In the genomic region with DNA sequence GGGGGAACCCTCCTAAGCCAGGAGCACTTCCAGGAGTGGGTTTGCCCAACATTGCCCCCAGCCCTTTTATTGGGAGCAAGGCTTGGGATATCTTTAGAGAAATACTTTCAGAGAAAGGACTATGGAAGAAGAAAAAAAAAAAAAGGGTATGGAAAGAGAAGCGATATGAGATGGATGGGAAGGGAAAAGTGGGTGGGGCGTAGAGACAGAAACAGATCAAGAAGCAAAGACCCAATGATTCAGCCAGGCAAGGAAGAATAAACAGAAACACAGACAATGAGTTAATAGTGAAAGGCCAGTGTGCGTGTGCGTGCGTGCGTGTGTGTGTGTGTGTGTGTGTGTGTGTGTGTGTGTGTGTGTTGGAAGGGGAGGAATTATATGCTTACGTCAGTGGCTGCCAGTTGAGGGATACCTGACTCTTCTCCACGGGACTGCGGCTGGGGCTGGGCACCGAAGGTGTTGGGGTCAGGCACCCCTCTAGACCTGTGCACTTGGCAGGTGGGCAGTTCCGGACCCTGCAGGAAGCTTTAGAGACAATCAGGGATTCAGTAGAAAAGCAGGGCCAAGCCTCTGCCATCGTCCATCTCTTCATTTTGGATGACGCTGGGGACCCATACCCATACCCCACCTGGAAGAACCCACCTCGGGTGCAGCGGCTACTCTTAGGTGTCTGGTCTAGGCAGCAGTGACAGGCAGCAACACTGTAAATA, we compare ENCODE assay signal across 11 mouse cellular contexts. TPM values are rescaled to one million over a fixed set of nuclear protein-coding genes. Genes with fewer than 3 reads are reported as not detected.
DNase-seq lines count a peak whose midpoint lies in the region; ATAC-seq and TF ChIP-seq lines count a peak whose summit lies in the region.
"Had no signal": no experiment of that assay in that cellular context is flagged by ENCODE, and none has a peak within 500 bp of the region (broad histone marks: within the 10 kb centered on the region; RNA-seq: fewer than 3 reads in every experiment).

No protein-coding gene starts in this region.

- TF ChIP-seq CTCF in heart, postnatal 0 days (IDR thresholded peaks at IDR 0.05; ENCODE audit: low read depth): no peak
- TF ChIP-seq CTCF in thymus, adult 2 months (IDR thresholded peaks at IDR 0.05; ENCODE audit: borderline replicate concordance, control insufficient read depth, extremely low read depth, insufficient read depth, low read length, poor library complexity): no peak

- H3K36me3 ChIP-seq in heart, embryonic 11.5 days (ENCODE audit: control insufficient read depth, insufficient read depth, low read length): no peaks in the 10 kb centered on the region
- no peaks in the 10 kb centered on the region for H3K36me3 ChIP-seq in megakaryocyte, embryonic 14.5 days (replicated peaks; ENCODE audit: low read length)
- H3K36me3 ChIP-seq in heart, postnatal 0 days (replicated peaks; ENCODE audit: control insufficient read depth, insufficient read depth, low read length): no peaks in the 10 kb centered on the region
- no peaks in the 10 kb centered on the region for H3K36me3 ChIP-seq in stomach, embryonic 15.5 days
- no peaks in the 10 kb centered on the region for H3K36me3 ChIP-seq in thymus, adult 2 months (ENCODE audit: control insufficient read depth, insufficient read depth, low read length)

- 0 out of 2 replicates have a peak overlapping the region, but pooled peaks have one; percentile 28 for H3K9ac ChIP-seq in heart, embryonic 11.5 days (ENCODE audit: low read depth, low read length)
- H3K9ac ChIP-seq in heart, postnatal 0 days (replicated peaks; ENCODE audit: low read depth, low read length): no peak overlapping the region
- no peak overlapping the region for H3K9ac ChIP-seq in stomach, embryonic 15.5 days

- peak overlapping the region; percentile 86 for H3K4me2 ChIP-seq in heart, embryonic 11.5 days
- H3K4me2 ChIP-seq in heart, postnatal 0 days (ENCODE audit: low read depth, low read length): peak overlapping the region; percentile 76; the same call in 1 of the 2 replicates
- H3K4me2 ChIP-seq in stomach, embryonic 15.5 days: peak overlapping the region; percentile 89

- intact Hi-C loops in heart, postnatal 25 days (cut with DNase I): loop anchor here (5.0 kb wide), 3 partner anchors 67 to 352 kb away; a partner anchor contains a TSS

- WGBS in heart, embryonic 11.5 days (ENCODE audit: insufficient replicate concordance): 51% methylated on average over 15 of the region's 15 CpGs
- WGBS in heart, postnatal 0 days: 49% methylated on average over 15 of the region's 15 CpGs
- 41% methylated on average over 15 of the region's 15 CpGs for WGBS in stomach, embryonic 15.5 days
- 61% methylated on average over 15 of the region's 15 CpGs for WGBS in thymus, adult 2 months

- no peaks in the 10 kb centered on the region for H3K9me3 ChIP-seq in heart, embryonic 11.5 days (replicated peaks; ENCODE audit: control insufficient read depth, low read length)
- H3K9me3 ChIP-seq in megakaryocyte, embryonic 14.5 days: no peaks in the 10 kb centered on the region
- H3K9me3 ChIP-seq in heart, postnatal 0 days (replicated peaks; ENCODE audit: control insufficient read depth, low read length): no peaks in the 10 kb centered on the region
- H3K9me3 ChIP-seq in stomach, embryonic 15.5 days: no peaks in the 10 kb centered on the region

- no peak for TF ChIP-seq EP300 in heart, postnatal 0 days (IDR thresholded peaks at IDR 0.05; ENCODE audit: low read depth)

- peaks cover 84% of the 10 kb centered on the region for H3K27me3 ChIP-seq in heart, embryonic 11.5 days (ENCODE audit: control insufficient read depth, insufficient read depth, low read length)
- H3K27me3 ChIP-seq in megakaryocyte, embryonic 14.5 days (replicated peaks): peaks cover 91% of the 10 kb centered on the region
- peaks cover 93% of the 10 kb centered on the region for H3K27me3 ChIP-seq in heart, postnatal 0 days (ENCODE audit: control insufficient read depth, insufficient read depth, low read length)
- peaks cover 38% of the 10 kb centered on the region for H3K27me3 ChIP-seq in stomach, embryonic 15.5 days (replicated peaks)
- H3K27me3 ChIP-seq in thymus, adult 2 months (ENCODE audit: control insufficient read depth, insufficient read depth, low read length): peaks cover 43% of the 10 kb centered on the region

- no peak for TF ChIP-seq POLR2A in thymus, adult 2 months (IDR thresholded peaks at IDR 0.05; ENCODE audit: control insufficient read depth, extremely low read depth, insufficient read depth, low read length, poor library complexity)

- DNase-seq in heart, postnatal 25 days (ENCODE audit: low spot score): no peak
- no peak for DNase-seq in heart, postnatal 0 days (ENCODE audit: low spot score)
- no peak for DNase-seq in embryo, embryonic 11 days
- no peak for DNase-seq in thymus, adult 2 months

- peaks cover 25% of the 10 kb centered on the region for H3K4me1 ChIP-seq in heart, embryonic 11.5 days (ENCODE audit: control insufficient read depth, insufficient read depth, low read length)
- H3K4me1 ChIP-seq in megakaryocyte, embryonic 14.5 days: peaks cover 75% of the 10 kb centered on the region
- H3K4me1 ChIP-seq in heart, postnatal 0 days (ENCODE audit: control insufficient read depth, insufficient read depth): peaks cover 6% of the 10 kb centered on the region
- H3K4me1 ChIP-seq in stomach, embryonic 15.5 days: peaks cover 53% of the 10 kb centered on the region
- peaks cover 24% of the 10 kb centered on the region for H3K4me1 ChIP-seq in thymus, adult 2 months (replicated peaks; ENCODE audit: control insufficient read depth, insufficient read depth, low read length)

- peak overlapping the region; percentile 35; the same call in 1 of the 2 replicates for H3K27ac ChIP-seq in heart, embryonic 11.5 days (ENCODE audit: low read depth, low read length)
- H3K27ac ChIP-seq in heart, postnatal 0 days (ENCODE audit: low read depth): peak overlapping the region; percentile 84
- H3K27ac ChIP-seq in stomach, embryonic 15.5 days: peak overlapping the region; percentile 95
- H3K27ac ChIP-seq in thymus, adult 2 months (ENCODE audit: control insufficient read depth, insufficient read depth, low read length): no peak overlapping the region
- H3K27ac ChIP-seq: macrophage had no signal

- ATAC-seq in heart, embryonic 11.5 days (replicated peaks; ENCODE audit: insufficient number of reproducible peaks, low FRiP score, low TSS enrichment): no peak
- no peak for ATAC-seq in megakaryocyte, adult 5-6 weeks (ENCODE audit: poor library complexity, severe bottlenecking)
- ATAC-seq in heart, postnatal 0 days (ENCODE audit: insufficient read depth, low read depth): no peak
- ATAC-seq in stomach, embryonic 15.5 days (ENCODE audit: insufficient read depth, low FRiP score, low read depth): no peak

- peak overlapping the region; percentile 53 for H3K4me3 ChIP-seq in heart, embryonic 11.5 days (ENCODE audit: low read depth, low read length)
- H3K4me3 ChIP-seq in megakaryocyte, embryonic 14.5 days (replicated peaks): peak overlapping the region; percentile 91
- H3K4me3 ChIP-seq in heart, postnatal 0 days (ENCODE audit: low read depth, low read length): 0 out of 2 replicates have a peak overlapping the region, but pooled peaks have one; percentile 67
- peak overlapping the region; percentile 71; the same call in 1 of the 2 replicates for H3K4me3 ChIP-seq in stomach, embryonic 15.5 days (replicated peaks)
- H3K4me3 ChIP-seq in thymus, adult 2 months (ENCODE audit: control insufficient read depth, insufficient read depth, low read length): no peak overlapping the region

RNA-seq across cellular contexts. Expression of a gene that starts 2.3 kb away (rescaled TPM):
- 28.9 and 31.5 TPM in 2 replicates for polyA plus RNA-seq in heart, embryonic 11.5 days (2014; fragmentation: Nextera tagmentation; extraction: Ambion mirVana)
- 100 to 1,000 TPM; 210 to 247 TPM for total RNA-seq in heart, postnatal 25 days (2021)
- 0.28 TPM in 1 of 2 replicates, not detected in the other for polyA plus RNA-seq in megakaryocyte, embryonic 14.5 days (2012; ENCODE audit: insufficient read depth, low replicate concordance)
- total RNA-seq in megakaryocyte, adult 5-6 weeks (2015): not detected in 2 replicates
- not detected in 2 replicates for total RNA-seq in megakaryocyte, adult 5-6 weeks (2017)
- 150 TPM in 2 replicates for total RNA-seq in heart, postnatal 0 days (2014; rRNA removed; ENCODE audit: low replicate concordance)
- polyA plus RNA-seq in heart, postnatal 0 days (2015; fragmentation: Nextera tagmentation; extraction: Ambion mirVana): 56.9 and 61.7 TPM in 2 replicates
- 154 and 161 TPM in 2 replicates for polyA plus RNA-seq in stomach, embryonic 15.5 days (2015; fragmentation: Nextera tagmentation; extraction: Ambion mirVana)
- 48.3 and 77.5 TPM in 2 replicates for polyA plus RNA-seq in thymus, adult 2 months (2012; rRNA removed)
- polyA plus RNA-seq: macrophage had no signal

RNA-seq across cellular contexts. Expression of a gene that starts 20.7 kb away (rescaled TPM):
- polyA plus RNA-seq in heart, embryonic 11.5 days (2014; fragmentation: Nextera tagmentation; extraction: Ambion mirVana): 33.3 and 34.1 TPM in 2 replicates
- 1 to 10 TPM; 6.4 to 8.2 TPM for total RNA-seq in heart, postnatal 25 days (2021)
- 214 and 344 TPM in 2 replicates for polyA plus RNA-seq in megakaryocyte, embryonic 14.5 days (2012; ENCODE audit: insufficient read depth, low replicate concordance)
- 42.6 and 43.6 TPM in 2 replicates for total RNA-seq in megakaryocyte, adult 5-6 weeks (2015)
- total RNA-seq in megakaryocyte, adult 5-6 weeks (2017): 30.9 and 34.0 TPM in 2 replicates
- total RNA-seq in heart, postnatal 0 days (2014; rRNA removed; ENCODE audit: low replicate concordance): 16.7 and 21.0 TPM in 2 replicates
- polyA plus RNA-seq in heart, postnatal 0 days (2015; fragmentation: Nextera tagmentation; extraction: Ambion mirVana): 14.2 and 18.3 TPM in 2 replicates
- 38.8 and 43.7 TPM in 2 replicates for polyA plus RNA-seq in stomach, embryonic 15.5 days (2015; fragmentation: Nextera tagmentation; extraction: Ambion mirVana)
- 203 and 206 TPM in 2 replicates for polyA plus RNA-seq in thymus, adult 2 months (2012; rRNA removed)

RNA-seq across cellular contexts. Expression of a gene that starts 22.1 kb away (rescaled TPM):
- polyA plus RNA-seq in heart, embryonic 11.5 days (2014; fragmentation: Nextera tagmentation; extraction: Ambion mirVana): 1.6 and 2.1 TPM in 2 replicates
- not detected for total RNA-seq in heart, postnatal 25 days (2021)
- polyA plus RNA-seq in megakaryocyte, embryonic 14.5 days (2012; ENCODE audit: insufficient read depth, low replicate concordance): 1.4 and 7.6 TPM in 2 replicates
- total RNA-seq in megakaryocyte, adult 5-6 weeks (2015): not detected in 2 replicates
- total RNA-seq in megakaryocyte, adult 5-6 weeks (2017): not detected in 2 replicates
- 2.0 TPM in 1 of 2 replicates, not detected in the other for total RNA-seq in heart, postnatal 0 days (2014; rRNA removed; ENCODE audit: low replicate concordance)
- 0.46 TPM in 1 of 2 replicates, not detected in the other for polyA plus RNA-seq in heart, postnatal 0 days (2015; fragmentation: Nextera tagmentation; extraction: Ambion mirVana)
- 0.62 and 1.7 TPM in 2 replicates for polyA plus RNA-seq in stomach, embryonic 15.5 days (2015; fragmentation: Nextera tagmentation; extraction: Ambion mirVana)
- not detected in 2 replicates for polyA plus RNA-seq in thymus, adult 2 months (2012; rRNA removed)
- polyA plus RNA-seq: macrophage; neural tube, embryonic 11.5 days; thymus, postnatal 0 days had no signal

Comparison
In these comparisons a context has a peak if more than half of its experiments do, and no peak if none do; other contexts are left out.
1. RNA of a gene that starts 2.3 kb away (polyA plus RNA-seq): 154 to 161 TPM in stomach, embryonic 15.5 days, 48.3 to 77.5 TPM in thymus, adult 2 months, 56.9 to 61.7 TPM in heart, postnatal 0 days and 28.9 to 31.5 TPM in heart, embryonic 11.5 days; 0.28 TPM in megakaryocyte, embryonic 14.5 days; every median in the first group is over 10 times any median in the second.
2. Peak in every context shown above with its lines, with median percentiles within 50 percentile points of each other: H3K4me2 ChIP-seq.